Mouse (Mus musculus): ENCODE data around the gene Adgrg6. TPM values are rescaled to one million over a fixed set of nuclear protein-coding genes. Genes with fewer than 3 reads are reported as not detected.

Adgrg6 gene
- polyA plus RNA-seq (2017; shearing (Covaris generic)) = not detected

GRCm38 (mm10) chr10:14544941-14545717 is at the start of gene Adgrg6:
Gene Adgrg6 (minus strand): TSS chr10:14545659.

Other genes starting within 250 kb of the Adgrg6 start
- gene Vta1, start 159.9 kb upstream of the Adgrg6 start, polyA plus RNA-seq (2017; shearing (Covaris generic)) = 91.3 TPM
- 0.79 TPM for gene Nmbr, start 159.9 kb upstream of the Adgrg6 start, polyA plus RNA-seq (2017; shearing (Covaris generic))
- not detected for gene Gje1, start 172.6 kb upstream of the Adgrg6 start, polyA plus RNA-seq (2017; shearing (Covaris generic))

All from effector memory CD4-positive, alpha-beta T cell, adult 7 months (primary cell).